Mouse (Mus musculus) splenic B cell, adult 2 months (primary cell): ENCODE data around the gene Tbc1d17.

Experiments
- DNase-seq: peaks from one replicate; pipeline ENCODE4 v3.0.0-alpha.2; 2011; ENCODE audit warnings: low read depth, low spot score
- H3K27me3 ChIP-seq: 2 replicates; pipeline ENCODE4 v1.6.1; 2012; ENCODE audit warnings: mild to moderate bottlenecking, low read length, moderate library complexity, mixed read lengths; ENCODE audit not compliant: control insufficient read depth, poor library complexity, insufficient read depth, severe bottlenecking
- H3K36me3 ChIP-seq: 2 replicates; pipeline ENCODE4 v1.6.1; 2012; ENCODE audit warnings: mild to moderate bottlenecking, low read length, moderate library complexity, mixed read lengths; ENCODE audit not compliant: control insufficient read depth, poor library complexity, insufficient read depth, severe bottlenecking

The Tbc1d17 gene

DNA sequence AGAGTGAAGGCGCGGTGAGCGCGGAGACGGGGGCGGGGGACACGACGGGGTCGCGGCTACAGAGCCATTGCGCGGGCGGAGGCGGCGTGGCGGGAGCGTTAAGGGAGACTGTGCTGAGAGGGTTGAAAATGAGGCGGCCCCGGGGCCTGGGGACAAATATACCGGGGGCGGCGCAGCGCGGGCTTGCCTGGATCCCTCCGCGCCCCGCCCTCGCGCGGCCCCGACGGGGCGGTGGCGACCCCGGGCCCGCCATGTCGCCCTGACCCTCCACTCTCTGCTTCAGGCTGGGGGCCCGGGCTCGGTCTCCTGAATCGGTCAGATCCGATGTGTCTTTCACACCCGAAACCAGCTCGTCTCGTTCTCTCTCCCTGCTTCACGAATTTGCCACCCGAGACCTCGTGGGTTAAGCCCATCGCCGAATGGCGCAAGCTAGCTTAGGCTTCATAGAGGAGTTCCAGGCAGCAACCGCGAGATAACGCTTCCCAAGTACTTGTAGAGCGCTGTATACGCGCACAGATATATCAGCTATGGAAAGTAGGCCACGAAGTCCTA, 32.3 kb downstream of the Tbc1d17 start, which contains the start of gene Atf5:
Atf5 (minus strand) TSS at position 189 of the 552 bp plus-strand sequence.
- no peaks in the 10 kb centered on the region for H3K36me3 ChIP-seq
- H3K27me3 ChIP-seq = no peaks in the 10 kb centered on the region
- DNase-seq = no peak

DNA sequence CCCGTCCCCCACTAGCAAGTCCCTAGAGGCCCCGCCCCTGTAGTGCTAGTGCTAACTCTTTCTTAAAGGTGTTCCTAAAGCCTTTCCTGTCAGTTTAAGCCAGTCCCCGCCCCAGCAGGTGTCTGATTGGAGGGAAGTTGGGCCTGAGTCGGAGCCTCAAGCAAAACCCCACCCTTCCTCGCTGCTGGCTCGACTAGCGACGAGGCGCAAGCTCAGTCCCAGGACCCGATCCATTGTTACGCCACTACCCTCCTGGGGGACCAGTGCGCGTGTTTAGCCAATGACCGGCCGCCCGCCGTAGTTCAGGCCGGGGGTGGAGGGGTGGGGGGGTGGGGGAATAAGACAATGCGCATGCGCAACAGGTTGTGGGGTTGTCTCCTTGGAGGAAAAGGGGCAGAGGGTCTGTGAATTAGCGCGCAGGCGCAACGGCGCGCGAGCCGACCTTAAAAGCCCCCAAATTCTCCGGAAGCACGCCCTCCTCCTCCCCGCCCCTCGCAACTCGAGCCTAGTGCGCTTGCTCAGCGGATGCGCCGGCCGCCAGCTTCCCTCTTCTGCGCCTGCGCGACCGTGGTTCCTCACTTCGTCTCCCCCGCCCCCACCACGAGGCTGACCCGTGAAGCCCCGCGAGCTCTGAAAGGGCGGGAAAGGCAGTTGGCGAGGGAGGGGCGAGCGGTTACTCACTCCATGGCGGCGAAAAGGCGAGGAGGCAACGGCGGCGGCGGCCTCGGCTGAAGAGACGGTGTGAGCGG, 33.0 kb downstream of the Tbc1d17 start, which contains the start of the genes Nup62 and Il4i1:
Nup62 (plus strand) TSS at position 368 of the 749 bp plus-strand sequence.
Il4i1 (plus strand) TSS at position 667 of the 749 bp plus-strand sequence.
- H3K36me3 ChIP-seq = no peaks in the 10 kb centered on the region

DNA sequence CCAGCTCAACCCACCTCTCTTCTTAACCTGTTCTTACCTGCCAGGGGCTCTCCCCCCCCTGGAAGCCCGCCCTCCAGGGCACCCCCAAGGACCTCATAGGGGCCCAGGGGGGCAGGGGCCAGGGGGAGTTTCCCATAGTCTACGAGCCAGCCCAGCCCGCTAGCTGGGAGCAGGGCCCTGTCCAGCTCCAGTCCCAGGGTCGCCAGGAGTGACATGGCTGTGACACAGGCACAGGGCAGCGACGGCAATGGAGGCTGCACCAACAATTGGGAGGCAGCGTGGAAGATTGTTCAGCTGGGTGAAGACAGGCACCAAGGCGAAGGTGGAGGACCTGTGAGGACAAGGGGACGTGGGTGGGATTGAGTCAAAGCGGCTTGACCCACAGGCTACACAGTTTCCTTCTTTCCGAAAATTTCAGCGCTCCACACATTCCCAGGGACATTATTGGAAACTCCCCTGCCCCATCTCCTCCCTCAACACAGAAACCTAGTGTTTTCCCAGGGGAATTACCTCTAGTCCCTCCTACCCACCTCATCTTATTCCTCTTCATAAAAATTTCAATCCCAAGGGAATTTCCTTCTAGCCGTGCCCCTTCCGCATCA, 33.8 kb downstream of the Tbc1d17 start:
- Histone ChIP-seq H3K36me3 (no peaks in the 10 kb centered on the region), H3K27me3 (no peaks in the 10 kb centered on the region)
- no peak for DNase-seq

More for the DNA sequence above, 33.0 kb downstream of the Tbc1d17 start, which contains the start of the genes Nup62 and Il4i1:
- H3K27me3 ChIP-seq = no peaks in the 10 kb centered on the region
- DNase-seq = peak; percentile 99

DNA sequence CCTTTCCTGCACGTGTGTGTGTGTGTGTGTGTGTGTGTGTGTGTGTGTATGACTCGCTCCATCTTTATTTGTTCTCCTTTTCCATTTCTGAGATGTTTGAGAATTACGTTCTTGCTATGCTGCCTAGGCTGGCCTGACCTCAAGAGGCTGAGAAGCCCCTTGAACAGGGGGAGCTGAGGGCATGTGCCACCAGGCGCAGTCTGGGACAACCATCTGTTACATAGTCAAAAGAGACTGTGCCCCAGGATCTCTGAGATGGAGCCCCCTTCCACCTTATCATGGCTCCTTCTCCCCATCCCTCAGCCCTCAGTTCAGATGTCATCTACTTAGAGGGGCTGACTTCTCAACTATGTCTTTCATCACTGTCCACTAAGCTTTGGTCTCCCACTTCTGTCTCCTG, 34.5 kb downstream of the Tbc1d17 start:
- H3K27me3 ChIP-seq = no peaks in the 10 kb centered on the region
- H3K36me3 ChIP-seq = no peaks in the 10 kb centered on the region
- DNase-seq = no peak

DNA sequence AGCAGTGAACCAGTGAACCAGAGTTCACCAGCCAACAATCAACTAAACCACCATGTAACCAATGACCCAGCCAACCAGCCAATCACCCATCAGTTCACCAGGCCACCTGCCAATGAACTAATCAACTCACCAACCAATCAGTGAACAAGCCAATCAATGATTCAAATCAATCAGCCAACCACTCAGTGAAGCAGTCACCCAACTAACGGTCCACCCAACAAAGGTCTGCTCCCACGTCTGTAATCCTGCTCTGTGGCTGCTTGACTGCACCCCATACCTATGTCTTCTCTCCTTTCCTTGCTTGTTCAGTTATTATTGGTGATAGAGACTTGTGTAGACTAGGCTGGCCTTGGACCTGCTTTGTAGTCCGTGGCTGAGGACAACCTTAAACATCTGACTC, 34.9 kb downstream of the Tbc1d17 start:
- no peaks in the 10 kb centered on the region for H3K27me3 ChIP-seq
- H3K36me3 ChIP-seq = no peaks in the 10 kb centered on the region
- no peak for DNase-seq

DNA sequence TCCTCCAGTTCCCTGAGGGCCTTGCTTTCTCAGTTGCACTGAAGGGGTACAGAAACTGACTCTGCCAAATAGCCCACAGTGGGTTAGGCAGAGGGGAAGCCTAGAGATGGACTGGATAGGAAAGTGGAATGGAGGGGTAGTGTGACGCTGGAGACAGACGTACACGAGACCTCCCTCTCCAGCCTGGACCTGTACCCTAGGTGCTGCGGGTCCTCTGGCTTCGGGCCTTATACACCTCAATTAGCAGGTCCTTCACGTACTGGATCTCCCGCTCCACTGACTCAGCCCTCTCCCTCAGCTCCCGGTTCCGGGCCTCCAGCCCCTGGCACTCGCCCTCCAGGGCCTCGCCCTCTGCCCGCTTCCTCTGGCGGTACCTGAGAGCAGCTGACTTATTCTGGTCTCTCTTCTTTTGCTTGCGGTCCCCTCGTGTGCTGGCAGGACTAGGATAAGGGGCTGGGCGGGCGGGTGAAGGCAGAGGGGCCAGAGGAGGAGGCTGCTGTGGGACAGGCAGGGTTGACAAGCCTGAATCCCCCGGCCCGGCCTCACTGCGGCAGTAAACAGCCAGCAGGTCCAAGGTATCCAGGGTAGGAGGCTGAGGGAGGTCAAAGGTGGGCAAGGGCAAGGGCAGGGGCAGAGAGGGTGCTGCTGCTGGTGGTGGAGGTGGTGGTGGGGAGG, 36.1 kb downstream of the Tbc1d17 start:
- DNase-seq = no peak
- no peaks in the 10 kb centered on the region for H3K36me3 ChIP-seq

DNA sequence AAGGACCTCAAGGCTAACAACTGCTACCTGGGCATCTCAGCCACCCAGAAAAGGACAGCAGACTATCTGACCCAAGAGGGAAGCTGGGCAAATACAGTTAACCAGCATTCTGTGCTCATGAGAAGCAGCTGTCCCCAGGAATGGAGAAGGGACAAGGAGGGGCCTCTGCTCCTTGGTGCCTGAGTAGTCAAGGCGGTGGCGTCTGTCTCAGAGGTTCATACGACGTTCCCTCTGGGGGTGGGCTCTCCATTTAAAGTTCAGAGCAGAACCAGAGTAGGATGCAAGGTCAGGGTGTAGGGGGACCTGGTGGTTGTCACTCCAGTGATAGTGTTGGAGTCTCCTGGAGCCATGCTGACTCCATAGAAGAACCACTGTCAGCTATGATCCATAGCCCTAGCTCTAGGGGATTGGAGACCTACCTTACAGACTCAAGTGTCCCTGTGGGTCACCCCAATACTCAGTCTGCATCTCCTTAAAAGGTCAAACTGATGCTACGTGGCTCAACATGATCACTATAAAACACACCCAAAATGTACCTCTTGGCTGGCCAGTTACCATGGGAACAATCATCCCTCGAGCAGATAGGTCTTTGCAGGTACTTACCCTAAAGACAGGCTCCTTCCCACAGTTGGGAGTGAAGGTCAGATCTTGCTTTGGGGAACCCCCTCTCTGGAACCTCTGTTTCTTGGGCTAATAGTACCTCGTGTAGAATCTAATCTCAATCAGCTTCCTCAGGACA, 37.9 kb downstream of the Tbc1d17 start:
- no peak for DNase-seq
- Histone ChIP-seq H3K27me3 (no peaks in the 10 kb centered on the region), H3K36me3 (no peaks in the 10 kb centered on the region)

More for the DNA sequence above, 36.1 kb downstream of the Tbc1d17 start:
- H3K27me3 ChIP-seq = no peaks in the 10 kb centered on the region

DNA sequence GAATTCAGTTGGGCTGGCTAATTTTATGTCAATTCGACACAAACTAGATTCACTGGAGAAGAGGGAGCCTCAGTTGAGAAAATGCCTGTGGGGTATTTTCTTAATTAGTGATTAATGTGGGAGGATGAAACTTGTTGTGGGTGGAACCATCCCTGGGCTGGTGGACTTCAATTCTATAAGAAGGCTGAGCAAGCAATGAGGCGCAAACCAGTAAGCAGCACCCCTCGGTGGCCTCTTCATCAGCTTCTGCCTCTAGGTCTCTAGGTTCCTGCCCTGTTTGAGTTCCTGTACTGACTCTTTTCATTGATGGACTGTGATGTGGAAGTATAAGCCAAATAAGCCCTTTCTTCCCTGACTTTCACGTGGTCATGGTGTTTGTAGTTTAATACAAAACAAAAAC, 38.5 kb downstream of the Tbc1d17 start:
- Histone ChIP-seq H3K36me3 (no peaks in the 10 kb centered on the region), H3K27me3 (no peaks in the 10 kb centered on the region)
- DNase-seq = no peak

DNA sequence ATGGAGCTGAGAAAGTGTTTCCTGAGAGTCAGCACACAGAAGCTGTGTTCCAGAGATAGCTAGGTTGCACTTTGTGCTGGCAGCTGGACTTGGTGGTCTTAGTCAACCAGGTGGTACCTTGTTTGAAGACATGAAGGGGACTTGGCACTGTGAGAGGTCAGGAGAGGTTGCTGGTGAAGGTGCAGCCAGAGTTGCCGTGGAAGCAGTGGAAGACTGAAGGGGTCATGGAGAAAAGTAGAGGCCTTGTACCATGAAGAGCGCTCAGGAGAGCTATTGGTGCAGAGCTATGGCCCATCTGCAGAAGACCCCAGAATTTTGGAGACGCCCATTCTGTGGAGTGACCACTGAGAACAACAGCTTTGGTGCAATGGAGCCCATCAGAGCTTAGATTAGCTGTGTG, 39.4 kb downstream of the Tbc1d17 start:
- no peaks in the 10 kb centered on the region for H3K36me3 ChIP-seq
- no peak for DNase-seq
- no peaks in the 10 kb centered on the region for H3K27me3 ChIP-seq

DNA sequence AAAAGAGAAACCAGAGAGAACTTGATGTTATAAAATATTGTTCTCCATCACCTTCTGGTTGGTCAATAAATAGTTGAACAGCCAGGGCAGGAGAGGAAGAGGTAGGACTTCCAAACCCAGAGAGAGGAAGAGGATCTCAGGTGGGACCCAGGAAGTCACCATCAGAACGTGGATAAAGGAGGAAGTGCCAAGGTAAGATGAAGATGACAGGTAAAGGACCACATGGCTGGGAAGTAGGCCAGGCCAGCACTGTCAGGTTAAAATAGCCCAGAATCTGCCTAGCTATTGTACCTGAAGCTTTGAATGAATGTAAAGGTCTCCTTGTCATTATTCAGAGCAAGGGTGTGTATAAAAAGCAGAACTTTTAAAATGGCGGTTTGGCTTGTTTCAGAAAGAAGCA, 40.0 kb downstream of the Tbc1d17 start:
- H3K36me3 ChIP-seq = no peaks in the 10 kb centered on the region
- no peak for DNase-seq
- no peaks in the 10 kb centered on the region for H3K27me3 ChIP-seq

DNA sequence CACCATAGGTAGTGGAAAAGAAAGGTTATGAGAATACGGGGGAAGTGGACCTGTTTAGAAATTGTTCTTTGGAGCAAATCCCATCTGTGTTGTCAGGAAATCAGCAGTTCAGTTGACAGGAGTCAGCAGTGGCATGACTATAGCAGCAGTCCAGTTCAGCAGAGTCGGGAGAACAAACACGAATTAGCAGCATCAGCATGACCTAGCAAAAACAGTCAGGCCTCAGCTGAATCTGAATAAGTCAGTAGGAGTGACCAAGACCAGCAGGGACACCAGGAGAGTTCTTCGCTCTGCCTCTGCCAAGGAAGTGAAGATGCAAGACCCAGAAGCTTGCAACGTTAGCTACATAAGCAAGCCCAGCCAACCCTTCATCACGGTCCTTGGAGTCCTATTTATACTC, 56.1 kb downstream of the Tbc1d17 start:
- Histone ChIP-seq H3K27me3 (no peaks in the 10 kb centered on the region), H3K36me3 (no peaks in the 10 kb centered on the region)
- DNase-seq = no peak

DNA sequence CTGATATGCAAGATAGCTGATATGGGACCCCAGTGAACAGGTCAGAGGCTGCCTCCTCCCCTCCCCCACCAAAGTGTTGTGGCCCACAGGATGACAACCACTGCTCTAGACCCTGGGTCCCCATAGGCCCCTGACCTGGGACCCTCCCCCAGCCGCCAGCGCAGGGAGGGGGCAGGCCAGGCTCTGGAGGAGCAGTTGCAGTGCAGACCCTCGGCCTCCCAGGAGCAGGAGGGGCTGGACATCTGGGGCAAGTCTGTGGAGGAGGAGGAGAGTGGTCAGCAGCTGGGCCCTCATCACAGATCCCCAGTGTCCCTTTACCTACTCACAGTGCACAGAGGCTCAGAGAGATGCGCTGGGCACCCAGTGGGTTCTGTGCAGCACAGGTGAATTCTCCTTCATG, 58.8 kb downstream of the Tbc1d17 start:
- Histone ChIP-seq H3K27me3 (no peaks in the 10 kb centered on the region), H3K36me3 (no peaks in the 10 kb centered on the region)
- no peak for DNase-seq

DNA sequence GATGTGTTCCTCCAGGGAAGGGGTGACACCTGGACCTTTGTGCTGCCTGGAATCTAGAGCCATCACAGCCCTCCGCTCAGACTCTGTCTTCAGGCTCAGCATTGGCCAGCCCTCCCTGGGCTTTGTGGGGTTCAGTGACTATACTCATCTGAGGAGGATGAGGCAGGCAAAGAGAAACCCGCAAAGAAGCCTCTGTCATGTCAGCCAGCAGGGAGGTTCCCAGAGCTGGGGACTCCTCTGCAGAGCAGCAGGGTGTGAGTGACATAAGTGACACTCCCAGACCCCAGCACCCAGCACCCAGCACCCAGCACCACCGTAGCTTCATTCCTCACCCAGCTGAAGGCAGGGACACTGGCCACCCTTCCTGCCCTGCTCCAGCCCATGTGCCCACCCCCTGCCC, 59.3 kb downstream of the Tbc1d17 start:
- no peak for DNase-seq
- Histone ChIP-seq H3K36me3 (no peaks in the 10 kb centered on the region), H3K27me3 (no peaks in the 10 kb centered on the region)
